Mouse (Mus musculus) bone marrow macrophage, adult 2 months (primary cell): ENCODE results near the gene Platr17.

Experiments used
- CTCF ChIP-seq: IDR thresholded peaks from 2 replicates; pipeline ENCODE4 v1.5.1; 2012; ENCODE audit warnings: low read depth, mild to moderate bottlenecking, low read length, moderate library complexity
- POLR2A ChIP-seq: IDR thresholded peaks from 2 replicates; pipeline ENCODE4 v1.6.1; 2012; ENCODE audit warnings: mild to moderate bottlenecking, low read depth, low read length, borderline replicate concordance

DNA sequence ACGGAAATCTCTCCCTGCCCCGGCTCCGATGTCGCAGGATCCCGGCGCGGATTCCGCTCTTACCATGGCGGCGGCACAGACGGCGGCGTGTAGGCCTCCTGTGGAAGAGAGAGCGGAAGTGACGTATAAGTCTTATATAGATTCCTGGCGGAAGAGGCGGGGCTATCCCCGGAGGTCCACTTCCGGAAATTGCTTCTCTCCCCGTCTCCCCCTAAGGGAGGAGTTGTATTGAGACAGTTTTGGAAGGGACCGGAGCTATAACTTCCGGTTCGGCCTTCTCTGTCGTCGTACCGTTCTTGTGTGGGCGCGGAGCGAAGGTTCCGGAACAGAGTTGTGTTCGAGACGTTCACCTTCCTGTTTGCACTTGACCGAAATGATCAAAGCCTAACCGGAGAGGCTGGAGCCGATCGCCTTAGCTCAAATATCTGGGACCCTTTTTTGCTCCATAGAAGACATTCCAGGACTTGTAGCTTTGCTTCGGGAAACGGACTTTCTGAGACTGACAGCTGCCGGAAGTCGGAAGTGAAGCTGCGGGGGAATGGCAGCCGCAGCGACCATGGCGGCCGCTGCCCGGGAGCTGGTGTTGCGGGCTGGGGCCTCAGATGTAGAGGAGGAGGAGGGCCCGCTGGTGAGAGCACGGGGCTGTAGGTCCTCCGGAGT lies 50.8 kb downstream of the Platr17 start, which contains the start of the genes Vps52 and Rps18:
- TF ChIP-seq POLR2A (peak; percentile 78; the same call in 1 of the 2 replicates), CTCF (no peak)
